Mouse (Mus musculus) cerebellum, postnatal 25 days (tissue): ENCODE measurements around the gene Khdrbs1.
A peak's percentile ranks its signal among the peaks of the same experiment; 100 is the strongest.
"Not testable (repeated sequence)": the region's sequence is repeated elsewhere in the genome, so short reads cannot be mapped to it uniquely, and the experiment has no call there.

Source experiments
- DNase-seq, 2 experiments: peaks; one replicate each; pipeline ENCODE4 v3.0.0; 2021; ENCODE audit warnings: mixed read lengths in 2 of 2

Gene Khdrbs1

GRCm38 (mm10) chr4:129742232-129743009 is at the start of gene Khdrbs1:
TSS of gene Khdrbs1 (minus strand) at chr4:129742303.
- peak; percentile 96 to 98 for DNase-seq

- no peak for DNase-seq
Measured at GRCm38 (mm10) chr4:129791399-129791798, 49.3 kb upstream of the Khdrbs1 start.

GRCm38 (mm10) chr4:129790475-129790874 is 48.4 kb upstream of the Khdrbs1 start:
- no peak for DNase-seq

GRCm38 (mm10) chr4:129789635-129790034 is 47.5 kb upstream of the Khdrbs1 start:
- DNase-seq, result no peak

GRCm38 (mm10) chr4:129788693-129789092 is 46.6 kb upstream of the Khdrbs1 start:
- DNase-seq, result no peak

- DNase-seq, result peak; percentile 46 to 74
Measured at GRCm38 (mm10) chr4:129785178-129785577, 43.1 kb upstream of the Khdrbs1 start.

- DNase-seq, result no peak
Measured at GRCm38 (mm10) chr4:129783506-129783905, 41.4 kb upstream of the Khdrbs1 start.

- DNase-seq, result no peak
Measured at GRCm38 (mm10) chr4:129782857-129783331, 40.8 kb upstream of the Khdrbs1 start.

GRCm38 (mm10) chr4:129781881-129782675 is 40.0 kb upstream of the Khdrbs1 start:
- DNase-seq, result peak; percentile 40 to 72

GRCm38 (mm10) chr4:129771672-129772521 is 29.8 kb upstream of the Khdrbs1 start:
- DNase-seq, result peak; percentile 37 to 53

GRCm38 (mm10) chr4:129771314-129771671 is 29.2 kb upstream of the Khdrbs1 start:
- DNase-seq, result no peak

- DNase-seq, result no peak
Measured at GRCm38 (mm10) chr4:129770600-129770999, 28.5 kb upstream of the Khdrbs1 start.

GRCm38 (mm10) chr4:129768742-129769141 is 26.6 kb upstream of the Khdrbs1 start:
- not testable (repeated sequence) for DNase-seq

GRCm38 (mm10) chr4:129767782-129768181 is 25.7 kb upstream of the Khdrbs1 start:
- peak; percentile 53 to 73 for DNase-seq

- no peak for DNase-seq
Measured at GRCm38 (mm10) chr4:129765351-129765750, 23.2 kb upstream of the Khdrbs1 start.

GRCm38 (mm10) chr4:129762496-129762895 is 20.4 kb upstream of the Khdrbs1 start:
- DNase-seq, result not testable (repeated sequence)

GRCm38 (mm10) chr4:129761606-129762005 is 19.5 kb upstream of the Khdrbs1 start:
- DNase-seq, result no peak

- DNase-seq, result no peak
Measured at GRCm38 (mm10) chr4:129755455-129755854, 13.4 kb upstream of the Khdrbs1 start.

GRCm38 (mm10) chr4:129754742-129755141 is 12.6 kb upstream of the Khdrbs1 start:
- DNase-seq, result no peak

GRCm38 (mm10) chr4:129750430-129750829 is 8.3 kb upstream of the Khdrbs1 start:
- DNase-seq, result no peak

- DNase-seq, result no peak
Measured at GRCm38 (mm10) chr4:129746591-129746990, 4.5 kb upstream of the Khdrbs1 start.

- DNase-seq, result no peak
Measured at GRCm38 (mm10) chr4:129746106-129746505, 4.0 kb upstream of the Khdrbs1 start.

- no peak for DNase-seq
Measured at GRCm38 (mm10) chr4:129743494-129743893, 1.4 kb upstream of the Khdrbs1 start.
